Mouse (Mus musculus): ENCODE measurements around the gene Lrrc46. TPM values are rescaled to one million over a fixed set of nuclear protein-coding genes. Genes with fewer than 3 reads are reported as not detected.
A peak's percentile ranks its signal among the peaks of the same experiment; 100 is the strongest.

The Lrrc46 gene
- polyA plus RNA-seq, 1 experiment: 0.58 TPM

DNA sequence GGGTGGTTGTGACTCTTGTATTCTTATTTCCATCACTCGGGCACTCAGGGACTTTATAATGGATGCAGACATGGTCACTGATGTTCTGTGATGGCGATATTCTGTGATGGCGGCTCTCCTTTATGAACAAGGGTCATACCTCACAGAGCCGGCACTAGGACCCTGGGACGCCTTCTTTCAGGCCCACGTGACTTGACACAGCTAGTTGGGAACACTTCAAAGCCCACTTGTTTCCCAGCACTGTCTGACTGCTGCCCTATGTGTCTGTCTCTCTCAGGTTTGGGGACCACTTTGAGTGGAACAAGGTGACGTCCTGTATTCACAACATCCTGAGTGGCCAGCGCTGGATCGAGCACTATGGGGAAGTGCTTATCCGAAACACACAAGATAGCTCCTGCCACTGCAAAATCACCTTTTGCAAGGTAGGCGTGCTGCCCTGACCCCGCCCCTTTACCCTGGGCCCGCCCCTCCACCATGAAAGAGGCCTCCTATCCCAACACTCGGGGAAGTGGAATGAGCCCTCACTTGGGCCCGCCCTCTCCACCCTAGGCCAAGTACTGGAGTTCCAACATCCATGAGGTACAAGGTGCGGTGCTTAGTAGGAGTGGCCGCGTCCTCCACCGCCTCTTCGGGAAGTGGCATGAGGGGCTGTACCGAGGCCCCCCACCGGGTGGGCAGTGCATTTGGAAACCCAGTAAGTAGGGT, 25.6 kb upstream of the Lrrc46 start:
- DNase-seq: no peak
- Histone ChIP-seq H3K27ac (ENCODE audit: control insufficient read depth, insufficient read depth, low read length) (no peak overlapping the region), H3K27me3 (ENCODE audit: control insufficient read depth, insufficient read depth, low read length) (no peaks in the 10 kb centered on the region), H3K4me1 (replicated peaks; ENCODE audit: control insufficient read depth, insufficient read depth, low read length) (no peaks in the 10 kb centered on the region), H3K4me3 (ENCODE audit: control insufficient read depth, insufficient read depth, low read length) (no peak overlapping the region), H3K36me3 (ENCODE audit: control insufficient read depth, insufficient read depth, low read length) (peaks cover 15% of the 10 kb centered on the region)
- no peak for TF ChIP-seq CTCF (IDR thresholded peaks at IDR 0.05; ENCODE audit: borderline replicate concordance, control insufficient read depth, extremely low read depth, insufficient read depth, low read length, poor library complexity)
- TF ChIP-seq POLR2A (IDR thresholded peaks at IDR 0.05; ENCODE audit: control insufficient read depth, extremely low read depth, insufficient read depth, low read length, poor library complexity): no peak
- 92% methylated on average over 22 of the region's 22 CpGs for WGBS

DNA sequence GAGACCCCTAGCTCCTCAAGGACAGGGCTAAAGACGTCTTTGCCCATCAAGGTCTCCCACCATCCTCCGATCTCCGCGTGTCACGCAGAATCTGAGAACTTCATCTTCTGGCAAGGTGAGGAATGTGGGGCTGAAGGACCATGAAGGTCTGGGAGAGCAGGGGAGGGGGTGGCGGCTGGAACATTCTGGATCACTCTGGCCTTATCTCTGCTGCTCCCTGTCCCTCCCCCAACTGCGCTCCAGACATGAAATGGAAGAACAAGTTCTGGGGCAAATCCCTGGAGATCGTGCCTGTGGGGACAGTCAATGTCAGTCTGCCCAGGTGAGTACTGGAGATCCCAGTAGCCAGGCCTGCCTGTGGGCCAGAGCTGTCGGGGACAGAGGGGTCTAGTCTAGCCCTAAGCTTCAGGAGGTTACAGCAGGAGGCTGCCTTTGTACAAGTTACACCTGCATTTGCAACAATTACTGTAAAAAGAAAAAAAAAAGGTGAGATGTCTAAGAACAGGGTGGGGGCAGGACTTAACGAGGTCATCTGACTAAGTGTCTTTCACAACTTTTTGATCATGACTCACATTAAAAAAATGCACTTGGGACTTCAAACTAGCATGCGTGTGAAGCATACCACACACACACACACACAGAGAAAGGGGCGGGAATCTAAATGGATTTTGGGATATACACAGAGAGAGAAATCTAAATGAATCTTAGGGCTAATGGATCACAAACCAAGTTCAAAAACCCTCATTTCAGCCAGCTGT, 24.5 kb upstream of the Lrrc46 start:
- no peaks in the 10 kb centered on the region for H3K4me1 ChIP-seq (replicated peaks; ENCODE audit: control insufficient read depth, insufficient read depth, low read length)
- 96% methylated on average over 12 of the region's 12 CpGs for WGBS
- no peak overlapping the region for H3K4me3 ChIP-seq (ENCODE audit: control insufficient read depth, insufficient read depth, low read length)
- H3K27me3 ChIP-seq (ENCODE audit: control insufficient read depth, insufficient read depth, low read length): no peaks in the 10 kb centered on the region
- H3K36me3 ChIP-seq (ENCODE audit: control insufficient read depth, insufficient read depth, low read length): peaks cover 15% of the 10 kb centered on the region
- no peak overlapping the region for H3K27ac ChIP-seq (ENCODE audit: control insufficient read depth, insufficient read depth, low read length)
- TF ChIP-seq POLR2A (IDR thresholded peaks at IDR 0.05; ENCODE audit: control insufficient read depth, extremely low read depth, insufficient read depth, low read length, poor library complexity) (no peak), CTCF (IDR thresholded peaks at IDR 0.05; ENCODE audit: borderline replicate concordance, control insufficient read depth, extremely low read depth, insufficient read depth, low read length, poor library complexity) (no peak)
- DNase-seq: no peak

DNA sequence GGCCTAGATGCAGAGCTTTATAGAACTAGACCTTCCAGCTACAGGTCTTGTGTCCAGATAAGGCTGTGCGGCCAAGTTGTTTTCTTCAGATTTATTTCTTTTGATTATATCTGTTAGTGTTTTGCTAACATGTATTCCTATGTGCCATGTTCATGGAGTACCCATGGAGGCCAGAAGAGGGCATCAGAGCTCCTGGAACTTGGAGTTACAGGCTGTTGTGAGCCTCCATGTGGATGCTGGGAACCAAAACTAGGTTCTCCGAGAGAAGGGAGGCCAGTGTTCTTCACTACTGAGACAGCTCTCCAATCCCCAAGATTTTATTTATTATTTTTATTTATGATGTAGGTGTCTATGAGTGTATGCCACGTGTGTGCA, 22.7 kb upstream of the Lrrc46 start:
- TF ChIP-seq CTCF (IDR thresholded peaks at IDR 0.05; ENCODE audit: borderline replicate concordance, control insufficient read depth, extremely low read depth, insufficient read depth, low read length, poor library complexity) (no peak), POLR2A (IDR thresholded peaks at IDR 0.05; ENCODE audit: control insufficient read depth, extremely low read depth, insufficient read depth, low read length, poor library complexity) (no peak)
- H3K4me3 ChIP-seq (ENCODE audit: control insufficient read depth, insufficient read depth, low read length): no peak overlapping the region
- H3K27me3 ChIP-seq (ENCODE audit: control insufficient read depth, insufficient read depth, low read length): no peaks in the 10 kb centered on the region
- H3K36me3 ChIP-seq (ENCODE audit: control insufficient read depth, insufficient read depth, low read length): peaks cover 15% of the 10 kb centered on the region
- H3K27ac ChIP-seq (ENCODE audit: control insufficient read depth, insufficient read depth, low read length): no peak overlapping the region
- no peaks in the 10 kb centered on the region for H3K4me1 ChIP-seq (replicated peaks; ENCODE audit: control insufficient read depth, insufficient read depth, low read length)
- WGBS: 95% methylated on average over 3 of the region's 3 CpGs
- peak; percentile 25 for DNase-seq

DNA sequence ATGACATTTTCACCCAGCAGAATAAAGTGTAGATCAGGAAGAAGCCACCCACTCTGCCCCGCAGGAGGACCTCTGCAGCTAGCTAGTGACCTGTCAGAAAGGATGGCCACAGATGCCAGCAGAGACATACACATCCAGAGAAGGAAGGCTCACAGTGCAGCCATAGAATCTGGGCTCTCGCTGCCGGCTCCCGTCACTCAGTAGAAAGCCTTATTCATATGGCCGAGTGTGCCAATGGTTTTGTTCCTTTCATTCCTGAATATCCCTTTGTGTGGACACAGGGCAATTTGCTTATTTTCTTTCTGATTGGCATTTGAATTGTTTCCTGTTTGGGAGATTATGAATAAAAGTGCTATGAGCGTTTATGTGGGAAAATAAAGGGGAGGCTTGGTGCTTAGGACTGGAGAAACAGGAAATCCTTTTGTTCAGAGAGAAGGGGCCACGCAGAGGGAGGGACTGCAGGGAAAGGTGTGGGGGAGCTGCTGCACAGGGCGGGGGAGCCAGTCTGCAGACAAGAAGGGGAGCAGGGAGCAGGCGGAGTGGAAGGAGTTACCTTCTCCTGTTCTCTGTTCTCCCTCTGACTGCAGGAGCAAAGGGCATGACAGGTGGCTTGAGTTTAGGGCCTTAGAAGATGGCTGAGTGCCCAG, 22.2 kb upstream of the Lrrc46 start:
- Histone ChIP-seq H3K36me3 (ENCODE audit: control insufficient read depth, insufficient read depth, low read length) (peaks cover 15% of the 10 kb centered on the region), H3K4me1 (replicated peaks; ENCODE audit: control insufficient read depth, insufficient read depth, low read length) (no peaks in the 10 kb centered on the region), H3K4me3 (ENCODE audit: control insufficient read depth, insufficient read depth, low read length) (no peak overlapping the region), H3K27me3 (ENCODE audit: control insufficient read depth, insufficient read depth, low read length) (no peaks in the 10 kb centered on the region), H3K27ac (ENCODE audit: control insufficient read depth, insufficient read depth, low read length) (no peak overlapping the region)
- DNase-seq: no peak
- no peak for TF ChIP-seq POLR2A (IDR thresholded peaks at IDR 0.05; ENCODE audit: control insufficient read depth, extremely low read depth, insufficient read depth, low read length, poor library complexity)
- no peak for TF ChIP-seq CTCF (IDR thresholded peaks at IDR 0.05; ENCODE audit: borderline replicate concordance, control insufficient read depth, extremely low read depth, insufficient read depth, low read length, poor library complexity)
- WGBS: 81% methylated on average over 9 of the region's 9 CpGs

DNA sequence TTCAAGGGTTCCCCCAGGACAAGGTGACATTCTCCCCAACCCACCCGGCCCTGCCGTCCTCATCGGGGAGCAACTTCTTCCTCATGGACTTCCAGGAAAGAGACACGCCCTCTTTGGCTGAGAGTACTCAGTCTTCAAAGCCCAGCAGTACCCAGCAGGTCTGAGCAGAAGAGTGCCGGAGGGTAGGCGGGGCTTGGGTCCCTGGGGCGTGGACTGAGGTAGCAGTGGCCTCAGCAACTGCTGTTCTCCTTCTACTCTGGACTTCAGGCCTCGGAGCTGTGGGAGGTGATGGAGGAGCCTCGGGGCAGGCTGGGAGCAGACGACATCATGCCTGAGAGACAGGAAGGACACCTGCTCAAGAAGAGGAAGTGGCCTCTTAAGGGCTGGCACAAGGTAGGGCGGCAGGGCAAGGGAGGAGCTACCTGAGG, 11.0 kb upstream of the Lrrc46 start:
- TF ChIP-seq POLR2A (IDR thresholded peaks at IDR 0.05; ENCODE audit: control insufficient read depth, extremely low read depth, insufficient read depth, low read length, poor library complexity) (no peak), CTCF (IDR thresholded peaks at IDR 0.05; ENCODE audit: borderline replicate concordance, control insufficient read depth, extremely low read depth, insufficient read depth, low read length, poor library complexity) (no peak)
- no peak overlapping the region for H3K27ac ChIP-seq (ENCODE audit: control insufficient read depth, insufficient read depth, low read length)
- H3K4me3 ChIP-seq (ENCODE audit: control insufficient read depth, insufficient read depth, low read length): peak overlapping the region; percentile 17; the same call in 1 of the 2 replicates
- peak; percentile 19 for DNase-seq
- 22% methylated on average over 11 of the region's 11 CpGs for WGBS
- H3K27me3 ChIP-seq (ENCODE audit: control insufficient read depth, insufficient read depth, low read length): no peaks in the 10 kb centered on the region
- H3K4me1 ChIP-seq (replicated peaks; ENCODE audit: control insufficient read depth, insufficient read depth, low read length): peaks cover 24% of the 10 kb centered on the region
- peaks cover 34% of the 10 kb centered on the region for H3K36me3 ChIP-seq (ENCODE audit: control insufficient read depth, insufficient read depth, low read length)

DNA sequence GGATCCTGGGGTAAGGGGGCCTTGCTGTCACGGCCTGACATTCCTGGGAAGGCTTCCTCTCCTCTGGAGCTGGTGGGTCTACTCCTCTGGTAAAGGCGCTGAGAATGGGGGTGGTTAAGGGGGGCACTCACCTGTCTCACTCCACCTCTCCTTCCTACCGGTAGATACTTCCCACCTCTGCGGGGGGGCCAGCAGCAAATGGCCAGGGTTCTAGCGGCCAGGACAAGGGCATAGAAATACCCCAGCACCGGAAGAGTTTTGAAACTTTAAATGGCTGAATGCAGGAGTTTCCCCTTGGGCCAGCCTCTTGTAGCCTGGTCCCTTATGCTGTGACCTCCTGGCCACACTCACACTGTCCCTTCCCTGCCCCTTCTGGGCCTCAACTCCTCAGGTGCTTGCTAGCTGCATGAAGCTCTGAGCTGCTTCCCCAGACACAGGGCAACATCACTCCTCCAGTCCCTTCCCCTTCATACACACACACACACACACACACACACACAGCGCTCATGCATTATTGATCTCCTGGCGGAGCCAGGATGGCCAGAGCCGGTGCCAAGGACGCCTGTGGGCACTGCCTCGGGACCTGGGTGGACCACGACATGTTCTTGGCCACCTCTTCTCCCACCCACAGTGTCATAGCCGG, 9.9 kb upstream of the Lrrc46 start:
- WGBS: 14% methylated on average over 13 of the region's 13 CpGs
- H3K36me3 ChIP-seq (ENCODE audit: control insufficient read depth, insufficient read depth, low read length): peaks cover 26% of the 10 kb centered on the region
- no peak for TF ChIP-seq CTCF (IDR thresholded peaks at IDR 0.05; ENCODE audit: borderline replicate concordance, control insufficient read depth, extremely low read depth, insufficient read depth, low read length, poor library complexity)
- 0 out of 2 replicates have a peak overlapping the region, but pooled peaks have one; percentile 27 for H3K27ac ChIP-seq (ENCODE audit: control insufficient read depth, insufficient read depth, low read length)
- H3K4me1 ChIP-seq (replicated peaks; ENCODE audit: control insufficient read depth, insufficient read depth, low read length): peaks cover 24% of the 10 kb centered on the region
- H3K4me3 ChIP-seq (ENCODE audit: control insufficient read depth, insufficient read depth, low read length): peak overlapping the region; percentile 67
- DNase-seq: no peak
- H3K27me3 ChIP-seq (ENCODE audit: control insufficient read depth, insufficient read depth, low read length): no peaks in the 10 kb centered on the region

Data from thymus, adult 2 months (tissue).